Mouse (Mus musculus) intestine, postnatal 0 days (tissue): ENCODE data around the gene Slc12a9. TPM values are rescaled to one million over a fixed set of nuclear protein-coding genes. Genes with fewer than 3 reads are reported as not detected.

Experiments used
- ATAC-seq: fragments of 200-750 bp; cut with Nextera tagmentation; 2 replicates; pipeline ENCODE4 v1.8.0; 2017; ENCODE audit warnings: mild to moderate bottlenecking, moderate TSS enrichment, moderate library complexity
- H3K27ac ChIP-seq: fragments of 300-500 bp; sonication (generic); 2 replicates; pipeline ENCODE4 v1.5.1; 2014; ENCODE audit warnings: mild to moderate bottlenecking, low read depth, low read length, moderate library complexity
- H3K27me3 ChIP-seq: fragments of 300-500 bp; sonication (generic); replicated peaks from 2 replicates; pipeline ENCODE4 v1.6.1; 2014; ENCODE audit warnings: low read length, mixed read lengths; ENCODE audit not compliant: control insufficient read depth, insufficient read depth
- H3K36me3 ChIP-seq: fragments of 300-500 bp; sonication (generic); 2 replicates; pipeline ENCODE4 v1.6.1; 2014; ENCODE audit warnings: mild to moderate bottlenecking, moderate library complexity; ENCODE audit not compliant: control insufficient read depth, insufficient read depth
- H3K4me1 ChIP-seq: fragments of 300-500 bp; sonication (generic); replicated peaks from 2 replicates; pipeline ENCODE4 v1.6.1; 2014; ENCODE audit warnings: antibody characterized with exemption, low read length, mixed read lengths; ENCODE audit not compliant: control insufficient read depth, insufficient read depth
- H3K4me2 ChIP-seq: fragments of 300-500 bp; sonication (generic); replicated peaks from 2 replicates; pipeline ENCODE4 v1.6.1; 2014; ENCODE audit warnings: low read depth, mild to moderate bottlenecking, moderate library complexity
- H3K4me3 ChIP-seq: fragments of 300-500 bp; sonication (generic); 2 replicates; pipeline ENCODE4 v1.5.1; 2014; ENCODE audit warnings: low read depth, low read length
- H3K9ac ChIP-seq: fragments of 300-500 bp; sonication (generic); 2 replicates; pipeline ENCODE4 v1.6.1; 2014; ENCODE audit warnings: mild to moderate bottlenecking, low read depth, low read length
- H3K9me3 ChIP-seq: fragments of 300-500 bp; sonication (generic); 2 replicates; pipeline ENCODE4 v1.6.1; 2016; ENCODE audit warnings: mixed run types; ENCODE audit not compliant: control insufficient read depth
- CTCF ChIP-seq: sonication (generic); IDR thresholded peaks from 2 replicates; pipeline ENCODE4 v1.5.1; 2016; ENCODE audit warnings: low read depth, mild to moderate bottlenecking, control low read depth, antibody characterized with exemption, moderate library complexity
- WGBS: fragments of 180-500 bp; shearing (Covaris S2); extraction: QIAGEN DNeasy Blood & Tissue Kit; methylation state at CpG from one replicate; pipeline ENCODE4 v1.1.7; 2014; 5-methylcytosine and 5-hydroxymethylcytosine counted together
- polyA plus RNA-seq: library from polyadenylated mRNA; unstranded; fragments of >200 nt; fragmentation: Nextera tagmentation; extraction: Ambion mirVana; gene quantifications from 2 replicates; pipeline ENCODE4 v1.2.1, GENCODE M21; 2015

The Slc12a9 gene
- polyA plus RNA-seq, 1 experiment from 2014 or later: 11.8 TPM

- H3K9me3 ChIP-seq: no peaks in the 10 kb centered on the region
- H3K27me3 ChIP-seq: no peaks in the 10 kb centered on the region
- H3K36me3 ChIP-seq: peaks cover 47% of the 10 kb centered on the region
- 0 out of 2 replicates have a peak, but pooled peaks have one; percentile 13 for TF ChIP-seq CTCF
- H3K9ac ChIP-seq: peak overlapping the region; percentile 70
- peak overlapping the region; percentile 98 for H3K4me2 ChIP-seq
- ATAC-seq: peak; percentile 26; the same call in 1 of the 2 replicates
- H3K27ac ChIP-seq: peak overlapping the region; percentile 93
- H3K4me1 ChIP-seq: peaks cover 2% of the 10 kb centered on the region; the same call in 1 of the 2 replicates
- H3K4me3 ChIP-seq: peak overlapping the region; percentile 50
- 4% methylated on average over 18 of the region's 18 CpGs for WGBS
Measured at GRCm38 (mm10) chr5:137294744-137295093, 38.7 kb downstream of the Slc12a9 start.

GRCm38 (mm10) chr5:137293839-137294743, 39.3 kb downstream of the Slc12a9 start, which contains the start of gene Ufsp1:
Gene Ufsp1 (plus strand): TSS chr5:137294629.
- peak within 1 kb of the TSS; percentile 50 for H3K4me3 ChIP-seq
- H3K9me3 ChIP-seq: no peaks in the 10 kb centered on the region
- H3K27me3 ChIP-seq: peaks cover 5% of the 10 kb centered on the region
- peaks cover 2% of the 10 kb centered on the region; the same call in 1 of the 2 replicates for H3K4me1 ChIP-seq
- peak within 1 kb of the TSS; percentile 70 for H3K9ac ChIP-seq
- ATAC-seq: peak; percentile 87
- TF ChIP-seq CTCF: peak; percentile 25; the same call in 1 of the 2 replicates
- peak within 1 kb of the TSS; percentile 98 for H3K4me2 ChIP-seq
- peak within 1 kb of the TSS; percentile 93 for H3K27ac ChIP-seq
- H3K36me3 ChIP-seq: peaks cover 40% of the 10 kb centered on the region
- WGBS: under 1% methylated on average over 52 of the region's 52 CpGs

- Histone ChIP-seq H3K36me3 (peaks cover 32% of the 10 kb centered on the region), H3K4me2 (peak overlapping the region; percentile 98), H3K4me1 (peaks cover 2% of the 10 kb centered on the region; the same call in 1 of the 2 replicates), H3K27ac (peak overlapping the region; percentile 93), H3K4me3 (peak overlapping the region; percentile 50), H3K27me3 (peaks cover 11% of the 10 kb centered on the region), H3K9ac (peak overlapping the region; percentile 70), H3K9me3 (no peaks in the 10 kb centered on the region)
- peak; percentile 26 for TF ChIP-seq CTCF
- WGBS: under 1% methylated on average over 14 of the region's 15 CpGs
- ATAC-seq: peak; percentile 76
Measured at GRCm38 (mm10) chr5:137293282-137293681, 40.1 kb downstream of the Slc12a9 start.

- H3K4me2 ChIP-seq: peak overlapping the region; percentile 51
- peaks cover 14% of the 10 kb centered on the region for H3K36me3 ChIP-seq
- H3K9me3 ChIP-seq: no peaks in the 10 kb centered on the region
- ATAC-seq: no peak
- no peak overlapping the region for H3K4me3 ChIP-seq
- TF ChIP-seq CTCF: no peak
- WGBS: 74% methylated on average over 15 of the region's 15 CpGs
- H3K9ac ChIP-seq: no peak overlapping the region
- H3K4me1 ChIP-seq: peaks cover 2% of the 10 kb centered on the region
- H3K27me3 ChIP-seq: peaks cover 24% of the 10 kb centered on the region
- H3K27ac ChIP-seq: no peak overlapping the region
Measured at GRCm38 (mm10) chr5:137291381-137291926, 41.9 kb downstream of the Slc12a9 start.

GRCm38 (mm10) chr5:137290677-137291076, 42.7 kb downstream of the Slc12a9 start:
- Histone ChIP-seq H3K9me3 (no peaks in the 10 kb centered on the region), H3K4me2 (peak overlapping the region; percentile 51), H3K36me3 (peaks cover 6% of the 10 kb centered on the region), H3K4me3 (no peak overlapping the region), H3K4me1 (peaks cover 10% of the 10 kb centered on the region), H3K27me3 (peaks cover 24% of the 10 kb centered on the region), H3K27ac (no peak overlapping the region), H3K9ac (no peak overlapping the region)
- TF ChIP-seq CTCF: peak; percentile 94
- WGBS: 18% methylated on average over 15 of the region's 15 CpGs
- 0 out of 2 replicates have a peak, but pooled peaks have one; percentile 6 for ATAC-seq

GRCm38 (mm10) chr5:137289591-137290365, 43.6 kb downstream of the Slc12a9 start:
- peak overlapping the region; percentile 9 for H3K4me3 ChIP-seq
- ATAC-seq: no peak
- peaks cover 10% of the 10 kb centered on the region for H3K4me1 ChIP-seq
- WGBS: 50% methylated on average over 13 of the region's 13 CpGs
- H3K9ac ChIP-seq: no peak overlapping the region
- no peak overlapping the region for H3K27ac ChIP-seq
- H3K27me3 ChIP-seq: peaks cover 24% of the 10 kb centered on the region
- no peaks in the 10 kb centered on the region for H3K36me3 ChIP-seq
- peak overlapping the region; percentile 77 for H3K4me2 ChIP-seq
- TF ChIP-seq CTCF: no peak
- H3K9me3 ChIP-seq: no peaks in the 10 kb centered on the region
